Mouse (Mus musculus) kidney, postnatal 0 days (tissue): Measurements from ENCODE around the gene Fam107b. TPM values are rescaled to one million over a fixed set of nuclear protein-coding genes. Genes with fewer than 3 reads are reported as not detected.

Experiments
- ATAC-seq: fragments of 200-750 bp; cut with Nextera tagmentation; replicated peaks from 2 replicates; pipeline ENCODE4 v1.8.0; 2017; ENCODE audit warnings: low read depth, moderate number of reproducible peaks, moderate TSS enrichment, moderate library complexity; ENCODE audit not compliant: low FRiP score
- DNase-seq: peaks from one replicate; pipeline ENCODE4 v3.0.0-alpha.2; 2016; ENCODE audit warnings: low spot score
- H3K27ac ChIP-seq: fragments of 300-500 bp; sonication (generic); 2 replicates; pipeline ENCODE4 v1.5.1; 2014; ENCODE audit warnings: mild to moderate bottlenecking
- H3K27me3 ChIP-seq: fragments of 300-500 bp; sonication (generic); 2 replicates; pipeline ENCODE4 v1.6.1; 2014; ENCODE audit warnings: low read length, mixed read lengths; ENCODE audit not compliant: insufficient read depth
- H3K36me3 ChIP-seq: fragments of 300-500 bp; sonication (generic); 2 replicates; pipeline ENCODE4 v1.6.1; 2014; ENCODE audit warnings: low read length, mixed read lengths; ENCODE audit not compliant: insufficient read depth
- H3K4me1 ChIP-seq: fragments of 300-500 bp; sonication (generic); replicated peaks from 2 replicates; pipeline ENCODE4 v1.6.1; 2014; ENCODE audit warnings: antibody characterized with exemption, low read length, mixed read lengths; ENCODE audit not compliant: insufficient read depth
- H3K4me2 ChIP-seq: fragments of 300-500 bp; sonication (generic); 2 replicates; pipeline ENCODE4 v1.6.1; 2014; ENCODE audit warnings: mild to moderate bottlenecking, low read length, moderate library complexity, mixed read lengths
- H3K4me3 ChIP-seq: fragments of 300-500 bp; sonication (generic); replicated peaks from 2 replicates; pipeline ENCODE4 v1.5.1; 2014; ENCODE audit warnings: low read depth, low read length
- H3K9ac ChIP-seq: fragments of 300-500 bp; sonication (generic); 2 replicates; pipeline ENCODE4 v1.6.1; 2014; ENCODE audit warnings: low read depth, low read length
- H3K9me3 ChIP-seq: fragments of 300-500 bp; sonication (generic); replicated peaks from 2 replicates; pipeline ENCODE4 v1.6.1; 2016; ENCODE audit warnings: low read length, inconsistent platforms, mixed read lengths
- CTCF ChIP-seq: IDR thresholded peaks from 2 replicates; pipeline ENCODE4 v1.5.1; 2016; ENCODE audit warnings: antibody characterized with exemption, low read depth, mild to moderate bottlenecking, moderate library complexity
- WGBS: fragments of 180-500 bp; shearing (Covaris S2); extraction: QIAGEN DNeasy Blood & Tissue Kit; methylation state at CpG from one replicate; pipeline ENCODE4 v1.1.7; 2014; 5-methylcytosine and 5-hydroxymethylcytosine counted together
- polyA plus RNA-seq: library from polyadenylated mRNA; unstranded; fragments of >200 nt; fragmentation: Nextera tagmentation; extraction: Ambion mirVana; gene quantifications from 2 replicates; pipeline ENCODE4 v1.2.1, GENCODE M21; 2015

Gene Fam107b
- polyA plus RNA-seq, 1 experiment from 2014 or later, result 62.6 TPM

GRCm38 (mm10) chr2:3712369-3713042, 142.2 kb downstream of the Fam107b start:
- Histone ChIP-seq H3K4me2 (peak overlapping the region; percentile 67), H3K9ac (no peak overlapping the region), H3K27ac (peak overlapping the region; percentile 74), H3K27me3 (no peaks in the 10 kb centered on the region), H3K36me3 (no peaks in the 10 kb centered on the region), H3K4me3 (no peak overlapping the region), H3K9me3 (no peaks in the 10 kb centered on the region), H3K4me1 (peaks cover 21% of the 10 kb centered on the region)
- no peak for TF ChIP-seq CTCF
- ATAC-seq, result no peak; the same call in 1 of the 2 replicates
- WGBS, result 39% methylated on average over 3 of the region's 3 CpGs
- DNase-seq, result peak; percentile 51

DNA sequence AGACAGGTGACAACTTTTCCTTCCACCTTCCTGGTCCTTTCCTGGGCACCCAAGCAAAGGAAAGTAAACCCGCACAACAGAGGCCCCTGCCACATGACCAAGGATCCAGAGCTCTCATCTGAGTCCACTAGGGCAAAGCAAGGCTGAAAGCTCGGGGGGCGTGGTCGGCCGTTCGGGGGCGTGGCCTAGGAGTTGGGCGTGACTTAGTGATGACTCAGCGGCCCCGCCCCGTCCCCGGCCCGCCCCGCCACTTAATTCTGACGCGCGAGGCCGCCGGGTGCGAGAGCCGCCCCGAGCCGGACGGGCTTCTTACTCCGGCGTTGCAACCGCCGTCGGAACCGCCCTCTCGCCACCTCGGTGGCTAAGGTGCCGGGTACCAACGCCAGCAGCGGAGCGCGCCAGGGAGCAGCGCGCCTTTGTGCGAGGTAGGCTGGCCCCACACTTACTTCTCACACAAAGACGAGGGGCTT, 143.0 kb downstream of the Fam107b start:
- H3K36me3 ChIP-seq, result no peaks in the 10 kb centered on the region

DNA sequence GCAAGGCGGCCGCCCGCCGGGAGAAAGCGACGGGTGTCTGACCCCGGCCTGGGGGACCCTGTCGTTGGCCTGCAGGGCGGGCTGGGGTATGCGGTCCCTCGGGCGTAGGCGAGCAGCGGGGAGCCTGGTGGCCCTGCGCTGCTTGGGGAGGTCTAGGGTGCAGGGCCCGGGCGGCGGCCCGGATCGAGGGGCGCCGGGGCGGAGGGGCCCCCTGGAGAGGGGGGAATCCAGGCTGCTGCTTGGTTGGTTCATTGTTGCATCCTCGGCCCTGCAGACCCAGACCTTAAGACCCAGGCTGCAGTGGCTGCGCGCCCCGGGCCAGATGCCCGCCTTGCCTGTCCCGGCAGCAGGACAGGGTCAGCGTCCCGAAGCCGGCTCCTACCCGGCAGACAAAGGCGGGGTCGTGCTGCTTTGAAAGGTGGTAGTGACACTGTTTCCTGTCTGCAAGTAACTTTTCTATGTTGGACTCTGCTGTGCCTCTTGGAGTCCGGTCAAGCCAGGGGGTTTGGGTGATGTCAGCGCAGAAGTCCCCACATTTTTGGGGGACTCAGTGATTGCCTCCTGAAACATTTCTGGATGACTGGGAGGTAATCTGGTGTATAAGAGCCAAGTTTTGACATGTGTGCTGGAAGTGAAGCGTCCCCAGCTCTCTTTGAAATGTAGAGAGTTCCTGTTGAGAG, 143.5 kb downstream of the Fam107b start:
- Histone ChIP-seq H3K4me1 (peaks cover 24% of the 10 kb centered on the region), H3K9ac (peak overlapping the region; percentile 80), H3K9me3 (no peaks in the 10 kb centered on the region), H3K27ac (peak overlapping the region; percentile 78), H3K4me3 (peak overlapping the region; percentile 77), H3K36me3 (no peaks in the 10 kb centered on the region), H3K27me3 (no peaks in the 10 kb centered on the region), H3K4me2 (peak overlapping the region; percentile 67)
- no peak for TF ChIP-seq CTCF
- ATAC-seq (no peak; the same call in 1 of the 2 replicates), DNase-seq (peak; percentile 53)
- WGBS, result 2% methylated on average over 35 of the region's 38 CpGs

More for the DNA sequence above, 143.0 kb downstream of the Fam107b start:
- no peaks in the 10 kb centered on the region for H3K27me3 ChIP-seq
- DNase-seq (peak; percentile 94), ATAC-seq (peak; percentile 95)
- peak overlapping the region; percentile 80 for H3K9ac ChIP-seq
- TF ChIP-seq CTCF, result peak; percentile 22; the same call in 1 of the 2 replicates
- peak overlapping the region; percentile 78 for H3K27ac ChIP-seq
- H3K4me2 ChIP-seq, result peak overlapping the region; percentile 67
- peaks cover 24% of the 10 kb centered on the region for H3K4me1 ChIP-seq
- no peaks in the 10 kb centered on the region for H3K9me3 ChIP-seq
- WGBS, result under 1% methylated on average over 41 of the region's 41 CpGs
- peak overlapping the region; percentile 77 for H3K4me3 ChIP-seq

DNA sequence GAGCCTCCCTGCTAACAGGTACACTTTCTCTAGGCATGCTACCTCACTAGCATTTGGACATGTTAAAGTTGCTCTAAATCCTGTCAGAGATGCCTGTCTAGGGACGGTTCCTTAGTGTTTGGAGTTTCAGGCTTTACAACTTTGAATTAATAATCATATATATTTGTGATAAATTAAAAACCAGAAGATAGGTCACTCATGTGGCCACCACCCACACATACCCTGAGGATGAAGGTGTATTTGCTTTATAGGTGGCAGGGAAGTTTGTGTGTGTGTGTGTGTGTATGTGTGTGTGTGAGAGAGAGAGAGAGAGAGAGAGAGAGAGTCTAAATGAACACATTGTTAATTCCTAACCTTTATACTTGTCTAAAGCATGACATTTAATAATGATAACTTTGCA, 144.2 kb downstream of the Fam107b start:
- WGBS, result 29% methylated on average over 1 of the region's 1 CpGs
- Histone ChIP-seq H3K4me3 (peak overlapping the region; percentile 77), H3K4me2 (peak overlapping the region; percentile 67), H3K9ac (peak overlapping the region; percentile 80; the same call in 1 of the 2 replicates), H3K4me1 (peaks cover 24% of the 10 kb centered on the region), H3K27ac (0 out of 2 replicates have a peak overlapping the region, but pooled peaks have one; percentile 78), H3K9me3 (no peaks in the 10 kb centered on the region), H3K27me3 (no peaks in the 10 kb centered on the region), H3K36me3 (no peaks in the 10 kb centered on the region)
- no peak for TF ChIP-seq CTCF
- ATAC-seq (no peak), DNase-seq (no peak)

GRCm38 (mm10) chr2:3715424-3715823, 145.1 kb downstream of the Fam107b start:
- Histone ChIP-seq H3K27me3 (no peaks in the 10 kb centered on the region), H3K9ac (0 out of 2 replicates have a peak overlapping the region, but pooled peaks have one; percentile 13), H3K4me1 (peaks cover 24% of the 10 kb centered on the region), H3K36me3 (no peaks in the 10 kb centered on the region), H3K4me3 (peak overlapping the region; percentile 77; the same call in 1 of the 2 replicates), H3K9me3 (no peaks in the 10 kb centered on the region), H3K27ac (no peak overlapping the region), H3K4me2 (peak overlapping the region; percentile 67)
- peak; percentile 34; the same call in 1 of the 2 replicates for TF ChIP-seq CTCF
- DNase-seq (no peak), ATAC-seq (no peak)
- WGBS, result 39% methylated on average over 3 of the region's 3 CpGs

GRCm38 (mm10) chr2:3717268-3717667, 147.0 kb downstream of the Fam107b start:
- Histone ChIP-seq H3K9ac (no peak overlapping the region), H3K36me3 (no peaks in the 10 kb centered on the region), H3K4me1 (peaks cover 24% of the 10 kb centered on the region), H3K27ac (no peak overlapping the region), H3K4me3 (no peak overlapping the region), H3K27me3 (no peaks in the 10 kb centered on the region), H3K9me3 (no peaks in the 10 kb centered on the region), H3K4me2 (0 out of 2 replicates have a peak overlapping the region, but pooled peaks have one; percentile 7)
- no peak for TF ChIP-seq CTCF
- ATAC-seq (no peak), DNase-seq (no peak)
- WGBS, result 53% methylated on average over 5 of the region's 5 CpGs
